Mouse (Mus musculus) megakaryocyte, embryonic 14.5 days (primary cell): Measurements from ENCODE around the gene Endou.

ENCODE experiments used
- FLI1 ChIP-seq: IDR thresholded peaks from 2 replicates; pipeline ENCODE4 v1.6.1; 2012; ENCODE audit warnings: low read length, inconsistent platforms, mixed read lengths
- GATA1 ChIP-seq: IDR thresholded peaks from 3 replicates; pipeline ENCODE4 v1.6.1; 2012; ENCODE audit warnings: mixed read lengths, low read length, inconsistent platforms, borderline replicate concordance

GRCm38 (mm10) chr15:97763256-97764049 is 32.3 kb upstream of the Endou start:
- TF ChIP-seq GATA1 (no peak), FLI1 (no peak)
